Mouse (Mus musculus) NIH3T3 (cell line): Measurements from ENCODE around the gene Spns1.

Experiments used
- DNase-seq: peaks from one replicate; pipeline ENCODE4 v3.0.0-alpha.2; 2012; ENCODE audit warnings: low read depth

Gene Spns1

GRCm38 (mm10) chr7:126369393-126369792 lies 7.9 kb downstream of the Spns1 start, which contains the start of gene Lat:
Gene Lat, minus strand, starts transcription at chr7:126369570.
- no peak for DNase-seq

- no peak for DNase-seq
Measured at GRCm38 (mm10) chr7:126368367-126368766, 8.9 kb downstream of the Spns1 start.

- no peak for DNase-seq
Measured at GRCm38 (mm10) chr7:126367636-126368035, 9.6 kb downstream of the Spns1 start.

- no peak for DNase-seq
Measured at GRCm38 (mm10) chr7:126363038-126363437, 14.2 kb downstream of the Spns1 start.

GRCm38 (mm10) chr7:126359049-126359448 lies 18.2 kb downstream of the Spns1 start:
- DNase-seq: peak; percentile 67

- DNase-seq: no peak
Measured at GRCm38 (mm10) chr7:126358413-126358812, 18.8 kb downstream of the Spns1 start.

GRCm38 (mm10) chr7:126357838-126358237 lies 19.4 kb downstream of the Spns1 start:
- no peak for DNase-seq

GRCm38 (mm10) chr7:126356793-126357591 lies 20.3 kb downstream of the Spns1 start:
- no peak for DNase-seq

- DNase-seq: no peak
Measured at GRCm38 (mm10) chr7:126355847-126356597, 21.2 kb downstream of the Spns1 start.

- DNase-seq: no peak
Measured at GRCm38 (mm10) chr7:126354738-126355614, 22.3 kb downstream of the Spns1 start.

GRCm38 (mm10) chr7:126353994-126354365 lies 23.3 kb downstream of the Spns1 start:
- no peak for DNase-seq

GRCm38 (mm10) chr7:126353251-126353993 lies 23.8 kb downstream of the Spns1 start:
- DNase-seq: no peak

- DNase-seq: no peak
Measured at GRCm38 (mm10) chr7:126351419-126351951, 25.8 kb downstream of the Spns1 start.

GRCm38 (mm10) chr7:126350748-126351418 lies 26.4 kb downstream of the Spns1 start:
- DNase-seq: no peak

GRCm38 (mm10) chr7:126348293-126348692 lies 29.0 kb downstream of the Spns1 start:
- no peak for DNase-seq

- no peak for DNase-seq
Measured at GRCm38 (mm10) chr7:126347098-126347497, 30.2 kb downstream of the Spns1 start.

- DNase-seq: no peak
Measured at GRCm38 (mm10) chr7:126345969-126346368, 31.3 kb downstream of the Spns1 start.

GRCm38 (mm10) chr7:126345557-126345956 lies 31.7 kb downstream of the Spns1 start:
- peak; percentile 35 for DNase-seq

- no peak for DNase-seq
Measured at GRCm38 (mm10) chr7:126340896-126341295, 36.4 kb downstream of the Spns1 start.

- no peak for DNase-seq
Measured at GRCm38 (mm10) chr7:126340206-126340618, 37.0 kb downstream of the Spns1 start.

GRCm38 (mm10) chr7:126339521-126339971 lies 37.7 kb downstream of the Spns1 start:
- no peak for DNase-seq
